Mouse (Mus musculus) fibroblast of lung, adult 2 months (primary cell): ENCODE measurements around the gene Gatad2a.

Experiments
- DNase-seq: peaks from one replicate; pipeline ENCODE4 v3.0.0-alpha.2; 2011; ENCODE audit warnings: low read depth

Gatad2a gene

DNA sequence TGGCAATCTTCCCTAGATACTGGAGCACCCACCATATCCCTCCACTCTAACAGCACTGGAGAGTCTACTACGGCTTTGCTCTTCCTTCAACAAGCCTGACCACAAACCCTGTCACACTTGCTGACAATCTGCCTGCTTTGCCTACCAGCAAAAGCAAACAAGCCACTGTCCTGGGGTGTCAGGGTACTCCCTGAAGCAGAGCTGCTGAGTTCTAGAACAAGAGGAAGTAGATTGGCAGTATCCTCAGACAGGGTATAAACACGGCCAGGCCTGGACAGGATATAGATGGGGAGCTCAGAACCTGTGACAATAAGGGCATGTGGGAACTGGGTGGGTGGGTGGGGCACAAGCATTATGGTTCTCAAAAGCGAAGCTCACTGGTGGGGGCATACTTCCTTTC, 58.7 kb downstream of the Gatad2a start:
- DNase-seq = no peak

DNA sequence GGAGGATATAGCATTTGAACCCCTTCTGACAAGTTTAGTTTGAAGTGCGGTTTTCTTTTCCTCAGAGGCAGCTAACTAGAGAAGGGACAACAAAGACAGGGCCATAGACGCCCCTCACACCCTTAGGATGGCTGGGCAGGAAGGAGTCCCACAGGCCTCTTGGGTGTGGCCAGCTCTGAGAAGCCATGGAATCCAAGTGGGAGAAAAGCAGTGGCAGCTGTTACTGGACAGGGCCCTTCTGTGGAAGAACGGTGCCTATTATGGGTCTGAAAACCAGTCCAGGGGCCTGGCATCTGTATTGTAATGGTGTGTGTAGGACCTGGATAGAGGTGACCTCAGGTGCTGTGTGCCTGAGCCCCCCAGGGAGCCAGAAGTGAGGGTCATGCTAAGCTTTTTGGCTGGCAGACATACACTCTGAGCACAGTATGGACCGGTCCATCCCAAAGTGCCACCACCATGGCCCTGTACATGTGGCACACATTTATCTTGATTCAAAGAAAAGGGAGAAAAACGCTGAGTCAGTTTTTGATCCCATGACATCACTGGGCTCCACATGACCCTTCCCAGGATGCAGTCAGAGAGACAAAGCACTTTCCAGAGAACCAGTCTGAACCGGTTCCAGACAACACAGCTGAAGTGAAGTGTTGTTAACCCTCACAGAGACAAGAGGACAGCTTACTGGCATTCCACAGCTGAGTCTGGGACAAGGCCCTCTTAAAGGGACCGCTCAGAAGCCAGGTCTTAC, 60.0 kb downstream of the Gatad2a start:
- DNase-seq = peak; percentile 63

GRCm38 (mm10) chr8:69935431-69935830, 60.8 kb downstream of the Gatad2a start:
- DNase-seq = no peak

DNA sequence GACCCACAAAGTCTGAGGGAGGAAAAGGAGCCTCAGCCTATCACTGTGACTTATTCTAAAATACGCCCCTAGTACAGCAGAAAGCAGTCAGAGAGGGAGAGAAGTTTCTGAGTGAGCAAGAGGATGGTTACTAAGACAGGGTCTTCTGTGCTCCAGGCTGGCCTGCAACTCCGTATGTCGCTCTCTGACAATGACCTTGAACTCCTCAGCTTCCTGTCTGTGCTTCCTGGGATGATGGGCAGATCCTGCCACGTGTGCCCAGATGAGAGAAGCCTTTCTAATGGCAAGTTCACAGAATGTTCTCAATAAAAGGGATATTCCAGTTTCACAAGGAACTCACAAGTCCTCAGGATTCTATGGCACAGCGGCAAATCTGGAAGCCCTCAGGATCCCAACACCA, 61.6 kb downstream of the Gatad2a start:
- no peak for DNase-seq

DNA sequence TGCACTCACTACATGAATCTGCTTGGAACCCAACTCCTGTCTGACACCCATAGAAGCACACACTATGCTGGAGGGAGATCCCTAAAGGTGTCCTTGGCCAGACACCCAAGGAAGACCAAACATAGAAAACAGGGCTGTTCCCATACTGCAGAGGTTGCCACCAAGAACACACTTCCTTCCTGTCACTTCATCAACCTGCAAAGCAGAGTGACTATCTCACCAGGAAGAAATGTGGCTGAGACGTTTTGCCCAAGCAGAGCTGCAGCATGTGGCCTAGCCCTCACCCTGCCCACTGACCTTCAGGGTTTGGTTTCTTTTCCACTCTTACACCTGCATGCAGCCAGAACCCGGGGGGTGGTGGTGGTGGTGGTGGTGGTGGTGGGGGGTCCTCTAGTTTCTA, 62.4 kb downstream of the Gatad2a start:
- no peak for DNase-seq

DNA sequence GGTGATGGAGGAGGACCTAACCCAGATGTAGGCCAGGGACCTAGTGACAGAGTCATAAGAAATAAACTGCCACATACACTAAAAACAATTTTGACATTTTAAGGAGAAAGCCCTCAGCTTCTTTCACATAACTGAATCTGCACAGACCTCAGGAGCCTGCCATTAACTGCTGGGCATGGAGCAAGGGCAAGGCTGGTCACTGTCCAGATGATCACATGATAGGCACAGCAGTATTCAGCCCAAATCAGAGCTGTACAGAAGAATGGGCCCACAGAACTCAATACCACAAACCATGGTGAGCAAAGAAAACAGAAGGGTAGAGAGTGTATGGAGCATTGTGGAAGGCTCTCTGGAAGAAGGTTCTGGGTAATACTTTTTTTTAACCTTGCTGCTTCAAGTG, 69.3 kb downstream of the Gatad2a start:
- no peak for DNase-seq

DNA sequence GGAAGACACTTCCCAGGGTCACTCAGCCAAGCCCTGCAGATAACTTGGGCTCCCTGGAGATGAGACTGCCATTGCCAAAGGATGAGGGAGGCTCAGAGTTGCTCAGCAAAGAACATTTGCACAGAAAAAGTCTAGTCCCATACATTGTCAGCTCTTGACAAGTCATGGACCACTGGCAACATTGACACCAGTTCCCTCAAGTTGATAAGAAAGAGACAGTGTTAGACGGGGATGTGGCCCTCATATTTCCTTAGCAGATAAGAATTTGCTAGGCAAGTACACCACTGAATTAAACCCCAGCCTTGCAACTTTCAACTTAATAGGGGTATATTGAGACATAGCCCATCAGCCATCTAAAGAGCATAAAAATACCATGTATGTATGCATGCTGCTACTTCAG, 72.2 kb downstream of the Gatad2a start:
- DNase-seq = no peak

- DNase-seq = no peak
These were observed 75.0 kb downstream of the Gatad2a start for GRCm38 (mm10) chr8:69921141-69921540.

- peak; percentile 47 for DNase-seq
These were observed 76.1 kb downstream of the Gatad2a start for GRCm38 (mm10) chr8:69919876-69920662.

GRCm38 (mm10) chr8:69919010-69919409, 77.2 kb downstream of the Gatad2a start:
- DNase-seq = peak; percentile 94

DNA sequence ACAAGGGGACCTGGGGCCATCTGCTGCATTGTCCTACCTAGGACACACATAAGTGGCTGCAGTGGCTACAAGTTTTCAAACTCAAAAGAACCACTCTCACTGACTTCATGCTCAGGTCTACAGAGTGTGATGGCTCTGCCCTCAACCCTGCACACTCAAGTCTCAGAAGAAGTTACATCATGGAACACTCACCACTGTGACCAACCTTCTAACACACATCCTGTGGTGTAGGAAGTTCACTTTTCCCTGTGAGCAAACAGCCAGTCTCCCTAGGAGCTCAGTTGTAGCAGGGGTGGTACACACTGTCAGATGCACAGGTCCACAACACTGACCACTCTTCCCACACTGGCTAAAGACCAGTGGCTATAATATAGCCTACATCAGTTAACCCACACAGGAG, 77.7 kb downstream of the Gatad2a start:
- no peak for DNase-seq

GRCm38 (mm10) chr8:69915748-69916147, 80.4 kb downstream of the Gatad2a start:
- DNase-seq = no peak

GRCm38 (mm10) chr8:69914526-69914925, 81.7 kb downstream of the Gatad2a start:
- DNase-seq = no peak

DNA sequence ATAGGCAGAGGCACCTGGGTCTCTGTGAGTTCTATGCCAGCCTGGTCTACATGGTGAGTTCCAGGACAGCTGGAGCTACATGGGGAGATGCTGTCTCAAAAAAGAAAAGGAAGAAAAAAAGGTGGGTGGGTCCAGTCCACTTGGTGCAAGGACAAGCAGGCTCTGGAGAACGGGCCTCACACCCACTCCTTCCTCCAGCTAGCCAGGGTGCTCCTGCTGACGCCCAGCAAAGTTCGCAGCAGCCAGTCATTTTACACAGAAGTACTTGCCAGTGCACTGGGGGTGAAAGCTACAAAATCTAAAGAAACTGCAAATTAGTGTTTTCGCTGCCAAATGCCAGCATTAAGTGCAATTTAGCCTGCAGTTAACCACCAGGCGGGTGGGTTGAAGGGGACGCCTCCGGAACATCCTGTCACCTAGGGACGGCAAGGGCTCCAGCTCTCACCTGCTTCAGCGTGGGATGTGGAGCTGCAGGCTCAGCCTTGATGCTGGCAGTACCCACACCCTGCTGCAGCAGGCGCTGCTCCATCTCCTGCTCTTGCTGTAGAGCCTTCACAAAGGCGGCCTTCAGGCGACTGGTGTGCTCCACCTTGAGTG, 83.6 kb downstream of the Gatad2a start:
- DNase-seq = no peak

- DNase-seq = no peak
These were observed 84.3 kb downstream of the Gatad2a start for GRCm38 (mm10) chr8:69911917-69912316.

DNA sequence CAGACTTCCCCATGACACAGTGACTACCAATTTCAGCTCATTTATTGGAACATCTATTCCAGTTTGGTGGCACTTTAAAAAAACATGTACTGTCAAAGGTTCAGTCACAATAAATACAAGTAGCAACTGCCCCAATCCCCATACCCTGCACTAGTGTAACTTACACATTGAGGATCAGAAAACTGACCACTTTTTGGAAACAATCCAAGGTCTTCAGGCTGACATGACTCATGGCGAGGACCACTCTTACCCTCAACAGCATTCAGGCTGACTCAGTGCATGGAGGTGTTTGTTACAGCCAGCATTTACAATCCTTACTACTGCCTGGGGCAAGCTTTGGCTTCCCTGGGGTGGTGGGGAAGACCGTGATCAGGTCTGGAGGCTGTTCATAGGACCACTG, 89.1 kb downstream of the Gatad2a start:
- DNase-seq = no peak

- no peak for DNase-seq
These were observed 89.9 kb downstream of the Gatad2a start for GRCm38 (mm10) chr8:69906260-69906659.

- no peak for DNase-seq
These were observed 92.1 kb downstream of the Gatad2a start for GRCm38 (mm10) chr8:69904096-69904495.

DNA sequence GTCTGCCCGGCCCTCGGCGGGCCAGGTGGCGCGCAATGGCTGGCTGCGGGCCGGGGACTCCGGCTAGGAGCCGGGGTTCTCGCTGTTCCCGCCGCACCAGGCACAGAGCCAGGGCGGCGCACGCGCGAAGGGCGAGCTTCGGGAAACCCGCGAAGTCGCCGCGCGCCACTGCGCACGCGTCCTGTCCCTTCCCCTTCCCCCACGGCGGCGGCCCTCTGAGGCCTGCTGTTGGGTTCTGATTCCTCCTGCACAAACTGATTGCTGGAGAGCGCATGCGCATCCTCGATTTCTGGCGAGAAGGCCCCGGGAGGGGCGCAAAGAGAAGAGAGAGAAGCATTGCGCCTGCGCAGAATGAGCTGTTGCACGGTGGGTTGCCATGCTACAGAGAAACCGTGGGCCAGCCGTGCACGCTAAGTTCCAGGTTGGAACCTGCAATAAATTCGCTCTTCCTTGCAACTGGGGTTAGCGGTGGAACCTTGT, 93.1 kb downstream of the Gatad2a start:
- peak; percentile 96 for DNase-seq

- DNase-seq = no peak
These were observed 93.8 kb downstream of the Gatad2a start, which contains the start of the genes Tssk6, Ndufa13 and Yjefn3 for GRCm38 (mm10) chr8:69902163-69903062. Gene Tssk6 (plus strand): TSS chr8:69902184. Gene Ndufa13 (minus strand): TSS chr8:69902558. Gene Yjefn3 (minus strand): TSS chr8:69902712.

GRCm38 (mm10) chr8:69901484-69902162, 94.6 kb downstream of the Gatad2a start:
- peak; percentile 97 for DNase-seq
